Mouse (Mus musculus) ES-Bruce4 (cell line): ENCODE data around the gene Fnbp4.

Experiments
- CTCF ChIP-seq: IDR thresholded peaks from one replicate; pipeline ENCODE4 v1.8.1; 2011; ENCODE audit warnings: low read depth, low read length
- EP300 ChIP-seq: IDR thresholded peaks from 2 replicates; pipeline ENCODE4 v1.6.1; 2011; ENCODE audit warnings: low read depth, low read length; ENCODE audit not compliant: insufficient read depth
- POLR2A ChIP-seq: IDR thresholded peaks from one replicate; pipeline ENCODE4 v1.8.1; 2011; ENCODE audit warnings: low read length; ENCODE audit not compliant: insufficient read depth

- TF ChIP-seq CTCF, result no peak
- TF ChIP-seq POLR2A, result no peak
- TF ChIP-seq EP300, result no peak
These were observed 37.3 kb downstream of the Fnbp4 start, which contains the start of gene Agbl2 for GRCm38 (mm10) chr2:90782458-90782857.
